Mouse (Mus musculus) right cerebral cortex, postnatal 36 days (tissue): ENCODE results near the gene Zbtb48.

Experiments used
- DNase-seq, 2 experiments: peaks; one replicate each; pipeline ENCODE4 v3.0.0; 2022; ENCODE audit warnings: low spot score in 2 of 2, mixed read lengths in 1 of 2

Zbtb48 gene

DNA sequence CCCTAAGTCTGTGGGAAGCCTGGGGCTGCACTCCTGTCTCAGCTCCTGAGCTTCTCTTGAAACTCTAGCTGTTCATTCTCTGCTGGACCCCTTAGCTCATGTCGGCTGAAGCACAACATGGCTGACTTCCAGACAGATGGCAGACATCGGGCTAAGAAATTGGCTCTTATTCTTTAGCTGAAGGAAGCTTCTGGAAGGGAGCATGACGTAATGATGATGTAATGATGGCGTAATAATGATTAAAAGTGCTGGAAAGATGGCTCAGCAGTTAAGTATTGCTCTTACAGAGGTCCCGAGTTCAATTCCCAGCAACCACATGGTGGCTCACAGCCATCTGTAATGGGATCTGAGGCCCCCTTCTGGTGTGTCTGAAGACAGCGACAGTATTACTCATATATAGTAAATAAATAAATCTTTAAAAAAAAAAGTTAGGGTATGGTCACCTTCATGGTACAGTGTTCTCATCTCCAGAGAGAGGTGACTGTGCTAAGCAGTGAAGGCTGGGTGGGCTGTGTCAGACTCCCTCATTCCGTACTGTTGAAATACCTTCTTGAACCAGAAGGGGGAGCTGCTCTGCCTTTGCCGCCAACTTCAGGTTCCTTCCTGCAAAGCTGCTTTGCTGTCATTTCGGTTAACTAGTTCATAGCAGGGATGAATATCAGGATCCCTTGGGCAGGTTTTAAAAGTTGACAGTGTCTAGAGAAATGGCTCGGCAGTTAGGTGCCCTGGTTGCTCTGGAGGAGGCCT, 55.1 kb downstream of the Zbtb48 start:
- no peak for DNase-seq
